Mouse (Mus musculus): ENCODE results near the gene Ephx1. TPM values are rescaled to one million over a fixed set of nuclear protein-coding genes. Genes with fewer than 3 reads are reported as not detected.
A peak's percentile ranks its signal among the peaks of the same experiment; 100 is the strongest.
"Not testable (repeated sequence)": the region's sequence is repeated elsewhere in the genome, so short reads cannot be mapped to it uniquely, and the experiment has no call there.

Ephx1 gene
- total RNA-seq, 2 experiments from 2014 or later: 9.0 to 9.9 TPM

GRCm38 (mm10) chr1:180941726-180942125 is 79.0 kb downstream of the Ephx1 start:
- DNase-seq: no peak
- intact Hi-C loops (cut with DNase I): no loop called here

GRCm38 (mm10) chr1:180940776-180941460 is 79.8 kb downstream of the Ephx1 start:
- intact Hi-C loops (cut with DNase I): no loop called here

GRCm38 (mm10) chr1:180938781-180939180 is 81.9 kb downstream of the Ephx1 start:
- DNase-seq: not testable (repeated sequence)

More at GRCm38 (mm10) chr1:180940776-180941460, 79.8 kb downstream of the Ephx1 start:
- DNase-seq: no peak

GRCm38 (mm10) chr1:180937631-180938030 is 83.1 kb downstream of the Ephx1 start:
- intact Hi-C loops (cut with DNase I); DNase-seq: not testable (repeated sequence)

More at GRCm38 (mm10) chr1:180938781-180939180, 81.9 kb downstream of the Ephx1 start:
- intact Hi-C loops (cut with DNase I): not testable (repeated sequence)

GRCm38 (mm10) chr1:180936610-180937398 is 83.9 kb downstream of the Ephx1 start:
- peak; percentile 23 for DNase-seq

GRCm38 (mm10) chr1:180934467-180935419 is 86.0 kb downstream of the Ephx1 start, which contains the start of gene Lefty1:
TSS of gene Lefty1 (plus strand) at chr1:180935022.
- intact Hi-C loops (cut with DNase I): no loop called here
- DNase-seq: no peak

More at GRCm38 (mm10) chr1:180936610-180937398, 83.9 kb downstream of the Ephx1 start:
- intact Hi-C loops (cut with DNase I): not testable (repeated sequence)

GRCm38 (mm10) chr1:180933659-180934058 is 87.0 kb downstream of the Ephx1 start:
- no peak for DNase-seq
- intact Hi-C loops (cut with DNase I): no loop called here

GRCm38 (mm10) chr1:180931106-180931505 is 89.6 kb downstream of the Ephx1 start:
- intact Hi-C loops (cut with DNase I): no loop called here
- no peak for DNase-seq

- intact Hi-C loops (cut with DNase I): no loop called here
- DNase-seq: no peak
These were observed 91.1 kb downstream of the Ephx1 start for GRCm38 (mm10) chr1:180929599-180929998.

GRCm38 (mm10) chr1:180926286-180926685 is 94.4 kb downstream of the Ephx1 start:
- DNase-seq: no peak
- intact Hi-C loops (cut with DNase I): no loop called here

Other genes with a start within 250 kb of the Ephx1 start
- 100 to 1,000 TPM; 848 to 881 TPM for gene H3f3a, start 207.0 kb downstream of the Ephx1 start, total RNA-seq (2021)
- gene Sde2, start 169.8 kb downstream of the Ephx1 start, total RNA-seq (2021): 10 to 100 TPM; 28.4 to 29.0 TPM
- 10 to 100 TPM in 1 of 2 experiments, 1 to 10 TPM in 1; 9.9 to 14.0 TPM for gene Lefty2, start 127.8 kb downstream of the Ephx1 start, total RNA-seq (2021)
- gene Pycr2, start 116.6 kb downstream of the Ephx1 start, total RNA-seq (2021): 10 to 100 TPM; 28.6 to 31.6 TPM
- 1 to 10 TPM; 2.9 to 3.4 TPM for gene Lefty1, start 85.9 kb downstream of the Ephx1 start, total RNA-seq (2021)
- 1 to 10 TPM; 1.8 to 3.3 TPM for gene Tmem63a, start 78.6 kb downstream of the Ephx1 start, total RNA-seq (2021)
- not detected for gene 9130409I23Rik, start 30.3 kb upstream of the Ephx1 start, total RNA-seq (2021)
- 10 to 100 TPM; 41.0 to 41.1 TPM for gene Nvl, start 123.3 kb upstream of the Ephx1 start, total RNA-seq (2021)
- 10 to 100 TPM; 22.7 to 23.1 TPM for gene Cnih4, start 123.8 kb upstream of the Ephx1 start, total RNA-seq (2021)
- 100 to 1,000 TPM; 125 to 128 TPM for gene Wdr26, start 191.1 kb upstream of the Ephx1 start, total RNA-seq (2021)

All from left cerebral cortex, postnatal 4 days (tissue).